Mouse (Mus musculus) adrenal gland, adult 8-10 months (tissue): ENCODE results near the gene Nfyc. TPM values are rescaled to one million over a fixed set of nuclear protein-coding genes. Genes with fewer than 3 reads are reported as not detected.

Source experiments
- DNase-seq: peaks from one replicate; pipeline ENCODE4 v3.0.0; 2022
- total RNA-seq, 4 experiments: library from RNA; stranded (reverse); gene quantifications; 2 replicates each; pipeline ENCODE4 v1.2.4; 2022

Nfyc gene
- total RNA-seq = 10 to 100 TPM; 53.7 to 65.7 (median 59.4) TPM

- no peak for DNase-seq
These were observed at the start of gene Nfyc for GRCm38 (mm10) chr4:120831472-120831871. TSS of gene Nfyc (minus strand) at chr4:120831572.

GRCm38 (mm10) chr4:120880731-120881432, 49.5 kb upstream of the Nfyc start:
- no peak for DNase-seq

- DNase-seq = peak; percentile 13
These were observed 48.0 kb upstream of the Nfyc start for GRCm38 (mm10) chr4:120879386-120879785.

- no peak for DNase-seq
These were observed 47.4 kb upstream of the Nfyc start for GRCm38 (mm10) chr4:120878728-120879127.

GRCm38 (mm10) chr4:120875961-120876360, 44.6 kb upstream of the Nfyc start:
- DNase-seq = no peak

- DNase-seq = no peak
These were observed 38.9 kb upstream of the Nfyc start for GRCm38 (mm10) chr4:120870262-120870748.

- no peak for DNase-seq
These were observed 37.6 kb upstream of the Nfyc start for GRCm38 (mm10) chr4:120868988-120869387.

- no peak for DNase-seq
These were observed 36.9 kb upstream of the Nfyc start for GRCm38 (mm10) chr4:120868246-120868645.

GRCm38 (mm10) chr4:120866211-120866610, 34.8 kb upstream of the Nfyc start:
- no peak for DNase-seq

- DNase-seq = no peak
These were observed 28.5 kb upstream of the Nfyc start for GRCm38 (mm10) chr4:120859865-120860264.

GRCm38 (mm10) chr4:120856376-120856775, 25.0 kb upstream of the Nfyc start:
- DNase-seq = no peak

GRCm38 (mm10) chr4:120855360-120856060, 24.1 kb upstream of the Nfyc start:
- DNase-seq = no peak

GRCm38 (mm10) chr4:120854588-120855319, 23.4 kb upstream of the Nfyc start, which contains the start of gene Rims3:
TSS of gene Rims3 (plus strand) at chr4:120854816.
- no peak for DNase-seq

GRCm38 (mm10) chr4:120850946-120851345, 19.6 kb upstream of the Nfyc start:
- DNase-seq = no peak

GRCm38 (mm10) chr4:120849451-120849850, 18.1 kb upstream of the Nfyc start:
- no peak for DNase-seq

GRCm38 (mm10) chr4:120848909-120849308, 17.5 kb upstream of the Nfyc start:
- DNase-seq = no peak

- DNase-seq = no peak
These were observed 13.7 kb upstream of the Nfyc start for GRCm38 (mm10) chr4:120845098-120845497.

GRCm38 (mm10) chr4:120844423-120845082, 13.2 kb upstream of the Nfyc start:
- no peak for DNase-seq

- no peak for DNase-seq
These were observed 10.0 kb upstream of the Nfyc start for GRCm38 (mm10) chr4:120841342-120841741.

- DNase-seq = no peak
These were observed 605 bp downstream of the Nfyc start for GRCm38 (mm10) chr4:120830767-120831166.

- no peak for DNase-seq
These were observed 5.0 kb downstream of the Nfyc start for GRCm38 (mm10) chr4:120826418-120826817.

GRCm38 (mm10) chr4:120825577-120826326, 5.6 kb downstream of the Nfyc start:
- peak; percentile 96 for DNase-seq
